Mouse (Mus musculus): Measurements from ENCODE around the gene Mrps2. TPM values are rescaled to one million over a fixed set of nuclear protein-coding genes. Genes with fewer than 3 reads are reported as not detected.

Mrps2 gene
- polyA plus RNA-seq, 1 experiment from 2014 or later: 60.0 TPM

DNA sequence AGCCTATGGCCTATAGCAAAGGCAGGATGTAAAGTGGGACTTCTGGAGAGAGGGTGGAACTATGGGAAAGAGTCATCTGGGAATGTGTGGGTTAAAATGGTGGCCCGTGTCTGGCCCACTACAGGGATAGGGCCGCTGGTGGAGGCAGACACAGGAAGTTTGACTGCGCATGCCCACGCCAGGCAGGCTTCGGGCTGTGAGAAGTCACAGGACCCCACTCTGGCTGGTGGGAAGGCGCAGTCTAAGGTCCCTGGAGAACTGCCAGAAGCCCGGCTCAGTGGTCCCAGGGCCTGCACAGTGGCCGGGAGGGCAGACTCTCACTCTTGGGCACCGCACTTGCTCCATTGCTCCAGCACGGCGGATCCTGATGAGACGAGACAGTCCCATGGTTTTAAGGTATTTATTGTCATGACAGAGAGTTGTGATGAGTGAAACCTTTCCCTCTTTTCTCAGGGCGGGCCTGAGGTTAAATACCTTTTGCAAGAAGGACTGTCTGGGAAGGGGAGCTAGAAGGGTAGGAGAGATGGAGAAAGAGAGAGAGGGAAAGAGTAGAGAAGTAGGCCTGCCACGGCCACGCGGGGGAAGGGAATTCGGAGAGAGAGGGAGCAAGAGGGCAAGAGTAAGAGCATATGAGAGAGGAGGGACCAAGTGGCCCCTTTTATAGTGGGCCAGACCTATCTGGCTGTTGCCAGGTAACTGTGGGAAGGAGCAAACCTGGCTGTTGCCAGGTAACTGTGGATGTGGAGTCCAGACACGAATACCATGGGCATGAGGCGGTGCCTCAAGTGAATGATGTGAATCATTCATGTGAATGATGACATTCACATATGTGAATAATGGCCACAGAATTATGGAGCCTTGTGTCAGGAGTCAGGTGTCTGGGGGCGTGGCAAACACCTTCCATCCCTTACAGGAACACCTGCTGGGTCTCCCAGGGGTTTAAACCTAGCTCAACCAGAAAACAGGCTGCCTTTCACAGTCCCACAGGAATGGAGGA lies 11.6 kb downstream of the Mrps2 start:
- Histone ChIP-seq H3K4me2 (replicated peaks) (0 out of 2 replicates have a peak overlapping the region, but pooled peaks have one; percentile 21), H3K9me3 (no peaks in the 10 kb centered on the region), H3K27me3 (no peaks in the 10 kb centered on the region), H3K4me1 (peaks cover 9% of the 10 kb centered on the region), H3K27ac (peak overlapping the region; percentile 44; the same call in 1 of the 2 replicates), H3K4me3 (no peak overlapping the region), H3K36me3 (no peaks in the 10 kb centered on the region), H3K9ac (no peak overlapping the region)
- WGBS: 68% methylated on average over 20 of the region's 20 CpGs
- ATAC-seq (ENCODE audit: low FRiP score, low read depth): no peak; the same call in 1 of the 2 replicates

- Histone ChIP-seq H3K4me1 (peaks cover 9% of the 10 kb centered on the region), H3K36me3 (no peaks in the 10 kb centered on the region), H3K4me2 (replicated peaks) (no peak overlapping the region), H3K9ac (no peak overlapping the region), H3K4me3 (no peak overlapping the region), H3K27me3 (no peaks in the 10 kb centered on the region), H3K9me3 (no peaks in the 10 kb centered on the region), H3K27ac (no peak overlapping the region)
- WGBS: 67% methylated on average over 2 of the region's 2 CpGs
- ATAC-seq (ENCODE audit: low FRiP score, low read depth): no peak
Measured at GRCm38 (mm10) chr2:28483861-28484260, 16.0 kb downstream of the Mrps2 start.

DNA sequence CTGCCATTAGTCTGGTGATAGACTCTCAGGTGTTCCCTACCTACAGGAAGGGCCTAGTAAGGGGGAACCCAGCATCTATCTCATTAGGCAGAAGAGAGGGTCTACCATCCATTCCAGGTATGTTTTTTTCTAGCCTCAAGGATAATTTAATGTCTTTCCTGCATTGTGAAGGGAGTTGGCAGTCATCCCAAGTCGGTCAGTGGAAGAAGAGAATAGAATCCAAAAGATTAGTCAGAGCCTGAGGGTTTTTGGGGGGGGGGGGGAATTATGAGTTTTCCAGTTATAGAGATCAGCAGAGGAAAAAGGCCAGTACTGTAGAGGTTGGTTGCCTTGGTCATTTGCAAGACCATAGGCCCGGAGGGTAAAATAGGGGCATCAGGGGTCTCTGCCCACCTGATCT lies 26.7 kb downstream of the Mrps2 start:
- Histone ChIP-seq H3K27me3 (no peaks in the 10 kb centered on the region), H3K4me1 (no peaks in the 10 kb centered on the region; the same call in 1 of the 2 replicates), H3K27ac (no peak overlapping the region), H3K9ac (no peak overlapping the region), H3K4me2 (replicated peaks) (no peak overlapping the region), H3K36me3 (no peaks in the 10 kb centered on the region), H3K9me3 (peaks cover 3% of the 10 kb centered on the region; the same call in 1 of the 2 replicates), H3K4me3 (no peak overlapping the region)
- 80% methylated on average over 2 of the region's 2 CpGs for WGBS
- ATAC-seq (ENCODE audit: low FRiP score, low read depth): no peak

- 89% methylated on average over 14 of the region's 14 CpGs for WGBS
- no peak overlapping the region for H3K27ac ChIP-seq
- no peaks in the 10 kb centered on the region for H3K27me3 ChIP-seq
- peaks cover 3% of the 10 kb centered on the region; the same call in 1 of the 2 replicates for H3K9me3 ChIP-seq
- no peaks in the 10 kb centered on the region; the same call in 1 of the 2 replicates for H3K4me1 ChIP-seq
- H3K4me2 ChIP-seq (replicated peaks): no peak overlapping the region
- H3K4me3 ChIP-seq: no peak overlapping the region
- no peak for ATAC-seq (ENCODE audit: low FRiP score, low read depth)
- H3K9ac ChIP-seq: no peak overlapping the region
- no peaks in the 10 kb centered on the region for H3K36me3 ChIP-seq
Measured at GRCm38 (mm10) chr2:28495207-28495756, 27.4 kb downstream of the Mrps2 start.

GRCm38 (mm10) chr2:28495801-28496595 lies 28.1 kb downstream of the Mrps2 start:
- H3K27ac ChIP-seq: peak overlapping the region; percentile 16; the same call in 1 of the 2 replicates

GRCm38 (mm10) chr2:28496671-28497070 lies 28.8 kb downstream of the Mrps2 start, which contains the start of gene Gbgt1:
TSS of gene Gbgt1 (plus strand) at chr2:28496891.
- Histone ChIP-seq H3K36me3 (no peaks in the 10 kb centered on the region), H3K4me2 (replicated peaks) (no peak within 1 kb of the TSS), H3K9ac (0 out of 2 replicates have a peak within 1 kb of the TSS, but pooled peaks have one; percentile 31), H3K4me3 (no peak within 1 kb of the TSS), H3K9me3 (peaks cover 3% of the 10 kb centered on the region; the same call in 1 of the 2 replicates), H3K4me1 (no peaks in the 10 kb centered on the region; the same call in 1 of the 2 replicates), H3K27ac (peak within 1 kb of the TSS; percentile 16; the same call in 1 of the 2 replicates), H3K27me3 (no peaks in the 10 kb centered on the region)
- ATAC-seq (ENCODE audit: low FRiP score, low read depth): no peak
- 80% methylated on average over 5 of the region's 5 CpGs for WGBS

More at GRCm38 (mm10) chr2:28495801-28496595, 28.1 kb downstream of the Mrps2 start:
- no peaks in the 10 kb centered on the region for H3K36me3 ChIP-seq
- 0 out of 2 replicates have a peak overlapping the region, but pooled peaks have one; percentile 31 for H3K9ac ChIP-seq
- WGBS: 79% methylated on average over 16 of the region's 16 CpGs
- ATAC-seq (ENCODE audit: low FRiP score, low read depth): no peak
- H3K4me2 ChIP-seq (replicated peaks): no peak overlapping the region
- H3K27me3 ChIP-seq: no peaks in the 10 kb centered on the region
- H3K4me3 ChIP-seq: no peak overlapping the region
- H3K4me1 ChIP-seq: no peaks in the 10 kb centered on the region; the same call in 1 of the 2 replicates
- peaks cover 3% of the 10 kb centered on the region; the same call in 1 of the 2 replicates for H3K9me3 ChIP-seq

DNA sequence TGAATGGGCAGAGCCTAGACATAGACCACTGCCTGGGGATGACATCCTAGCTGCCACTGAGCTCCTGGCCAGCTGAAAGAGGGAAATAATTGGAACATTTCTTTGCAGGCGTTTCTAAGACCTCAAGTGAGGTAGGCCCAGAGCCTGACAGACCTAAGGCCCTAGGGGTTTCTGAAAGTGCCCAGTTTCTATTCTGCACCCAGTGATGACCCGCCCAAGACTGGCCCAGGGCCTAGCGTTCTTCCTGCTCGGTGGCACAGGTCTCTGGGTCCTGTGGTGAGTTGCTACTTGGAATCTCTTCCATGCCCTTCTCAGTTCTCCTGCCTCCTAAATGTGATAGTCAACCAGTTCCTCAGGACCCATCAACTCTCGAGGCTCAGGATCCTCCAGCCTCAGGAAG lies 29.7 kb downstream of the Mrps2 start:
- ATAC-seq (ENCODE audit: low FRiP score, low read depth): no peak
- H3K4me1 ChIP-seq: no peaks in the 10 kb centered on the region; the same call in 1 of the 2 replicates
- H3K9me3 ChIP-seq: peaks cover 3% of the 10 kb centered on the region; the same call in 1 of the 2 replicates
- no peak overlapping the region for H3K27ac ChIP-seq
- no peak overlapping the region for H3K4me3 ChIP-seq
- no peaks in the 10 kb centered on the region for H3K27me3 ChIP-seq
- WGBS: 81% methylated on average over 5 of the region's 5 CpGs
- no peak overlapping the region for H3K4me2 ChIP-seq (replicated peaks)
- H3K9ac ChIP-seq: no peak overlapping the region
- no peaks in the 10 kb centered on the region for H3K36me3 ChIP-seq

GRCm38 (mm10) chr2:28498431-28498830 lies 30.6 kb downstream of the Mrps2 start:
- Histone ChIP-seq H3K4me3 (no peak overlapping the region), H3K4me1 (no peaks in the 10 kb centered on the region; the same call in 1 of the 2 replicates), H3K36me3 (no peaks in the 10 kb centered on the region), H3K27me3 (no peaks in the 10 kb centered on the region), H3K9me3 (peaks cover 3% of the 10 kb centered on the region; the same call in 1 of the 2 replicates), H3K27ac (no peak overlapping the region), H3K4me2 (replicated peaks) (no peak overlapping the region), H3K9ac (no peak overlapping the region)
- ATAC-seq (ENCODE audit: low FRiP score, low read depth): no peak
- 86% methylated on average over 4 of the region's 4 CpGs for WGBS

DNA sequence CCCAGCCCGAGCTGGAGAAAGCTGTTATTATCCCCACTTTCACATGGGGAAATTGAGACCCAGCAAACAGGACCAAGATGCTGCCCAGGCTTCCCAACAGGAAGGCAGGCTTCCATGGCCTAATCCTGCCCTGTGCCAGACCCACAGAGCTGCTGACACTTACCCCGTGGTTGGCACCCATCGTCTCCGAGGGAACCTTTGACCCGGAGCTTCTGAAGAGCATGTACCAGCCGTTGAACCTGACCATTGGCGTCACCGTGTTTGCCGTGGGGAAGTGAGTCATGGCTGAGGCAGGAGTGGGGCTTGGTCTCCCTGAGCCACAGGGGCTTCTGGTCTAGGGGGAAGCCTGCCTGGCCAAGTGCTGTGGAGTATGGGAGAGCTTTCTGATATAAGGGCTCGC lies 35.1 kb downstream of the Mrps2 start:
- WGBS: 84% methylated on average over 10 of the region's 10 CpGs
- no peak for ATAC-seq (ENCODE audit: low FRiP score, low read depth)

GRCm38 (mm10) chr2:28504676-28505075 lies 36.8 kb downstream of the Mrps2 start:
- no peaks in the 10 kb centered on the region for H3K36me3 ChIP-seq
- 88% methylated on average over 13 of the region's 13 CpGs for WGBS
- ATAC-seq (ENCODE audit: low FRiP score, low read depth): no peak
- H3K27me3 ChIP-seq: no peaks in the 10 kb centered on the region
- no peaks in the 10 kb centered on the region for H3K9me3 ChIP-seq
- H3K9ac ChIP-seq: no peak overlapping the region
- no peaks in the 10 kb centered on the region for H3K4me1 ChIP-seq
- no peak overlapping the region for H3K4me2 ChIP-seq (replicated peaks)
- H3K4me3 ChIP-seq: no peak overlapping the region
- H3K27ac ChIP-seq: no peak overlapping the region

More for the DNA sequence above, 35.1 kb downstream of the Mrps2 start:
- H3K36me3 ChIP-seq: no peaks in the 10 kb centered on the region
- H3K27ac ChIP-seq: no peak overlapping the region
- H3K4me2 ChIP-seq (replicated peaks): no peak overlapping the region
- no peaks in the 10 kb centered on the region for H3K9me3 ChIP-seq
- no peak overlapping the region for H3K9ac ChIP-seq
- no peak overlapping the region for H3K4me3 ChIP-seq
- no peaks in the 10 kb centered on the region for H3K4me1 ChIP-seq
- no peaks in the 10 kb centered on the region for H3K27me3 ChIP-seq

GRCm38 (mm10) chr2:28505795-28506194 lies 37.9 kb downstream of the Mrps2 start, which contains the start of gene Gm10134:
TSS of gene Gm10134 (plus strand) at chr2:28506095.
- Histone ChIP-seq H3K27ac (no peak within 1 kb of the TSS), H3K9me3 (no peaks in the 10 kb centered on the region), H3K27me3 (no peaks in the 10 kb centered on the region), H3K4me3 (no peak within 1 kb of the TSS), H3K36me3 (no peaks in the 10 kb centered on the region), H3K9ac (no peak within 1 kb of the TSS), H3K4me1 (no peaks in the 10 kb centered on the region), H3K4me2 (replicated peaks) (no peak within 1 kb of the TSS)
- ATAC-seq (ENCODE audit: low FRiP score, low read depth): no peak
- 67% methylated on average over 3 of the region's 3 CpGs for WGBS
